Mouse (Mus musculus) heart, adult 11 months (tissue): ENCODE data around the gene Marcksl1.

ENCODE experiments used
- DNase-seq: peaks from one replicate; pipeline ENCODE4 v3.0.0; 2022

The Marcksl1 gene

GRCm38 (mm10) chr4:129558321-129558955, 45.1 kb downstream of the Marcksl1 start:
- DNase-seq, result no peak

GRCm38 (mm10) chr4:129561184-129561583, 47.8 kb downstream of the Marcksl1 start:
- DNase-seq, result no peak

- no peak for DNase-seq
Observed at GRCm38 (mm10) chr4:129563718-129564117, 50.3 kb downstream of the Marcksl1 start.

GRCm38 (mm10) chr4:129565139-129565538, 51.8 kb downstream of the Marcksl1 start:
- DNase-seq, result no peak
